Mouse (Mus musculus) adipocyte (in vitro differentiated cells): Measurements from ENCODE around the gene Olfr1031.
"Not testable (repeated sequence)": the region's sequence is repeated elsewhere in the genome, so short reads cannot be mapped to it uniquely, and the experiment has no call there.

Source experiments
- DNase-seq: peaks from one replicate; pipeline ENCODE4 v3.0.0-alpha.2; 2016; ENCODE audit warnings: low spot score

The Olfr1031 gene

GRCm38 (mm10) chr2:85990004-85990403 lies at the start of gene Olfr1031:
TSS of gene Olfr1031 (plus strand) at chr2:85990304.
- no peak for DNase-seq

GRCm38 (mm10) chr2:85950137-85950536 lies 40.0 kb upstream of the Olfr1031 start, which contains the start of gene Olfr1028:
TSS of gene Olfr1028 (plus strand) at chr2:85950437.
- DNase-seq: no peak

- no peak for DNase-seq
Measured at GRCm38 (mm10) chr2:85973595-85973994, 16.5 kb upstream of the Olfr1031 start, which contains the start of gene Olfr1029. TSS of gene Olfr1029 (plus strand) at chr2:85973895.

DNA sequence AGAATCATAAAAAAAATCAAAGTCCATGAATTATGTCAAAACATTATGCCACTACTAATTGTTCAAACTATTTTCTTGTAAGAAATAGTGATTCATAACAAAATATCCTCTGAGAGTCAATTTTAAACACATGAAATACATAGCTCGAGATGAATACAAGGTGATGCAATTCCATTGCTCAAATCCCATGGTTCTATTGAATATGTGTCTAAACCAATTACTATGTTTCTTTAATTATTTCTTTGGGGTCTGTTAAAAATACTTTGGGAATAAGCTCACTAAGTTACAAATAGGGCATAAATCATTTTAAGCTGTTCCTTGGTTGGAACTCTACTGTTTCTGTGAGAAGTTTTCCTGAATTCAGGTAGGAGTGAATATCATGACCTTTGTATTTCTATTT lies 11.1 kb upstream of the Olfr1031 start, which contains the start of gene Olfr1030:
Gene Olfr1030, plus strand, starts transcription at position 301 of the 400 bp plus-strand sequence.
- DNase-seq: no peak

- DNase-seq: no peak
Measured at GRCm38 (mm10) chr2:86005240-86005639, 15.1 kb downstream of the Olfr1031 start, which contains the start of gene Olfr1032. TSS of gene Olfr1032 (plus strand) at chr2:86005540.

- not testable (repeated sequence) for DNase-seq
Measured at GRCm38 (mm10) chr2:86020406-86020805, 30.3 kb downstream of the Olfr1031 start, which contains the start of gene Olfr1033. TSS of gene Olfr1033 (plus strand) at chr2:86020633.

DNA sequence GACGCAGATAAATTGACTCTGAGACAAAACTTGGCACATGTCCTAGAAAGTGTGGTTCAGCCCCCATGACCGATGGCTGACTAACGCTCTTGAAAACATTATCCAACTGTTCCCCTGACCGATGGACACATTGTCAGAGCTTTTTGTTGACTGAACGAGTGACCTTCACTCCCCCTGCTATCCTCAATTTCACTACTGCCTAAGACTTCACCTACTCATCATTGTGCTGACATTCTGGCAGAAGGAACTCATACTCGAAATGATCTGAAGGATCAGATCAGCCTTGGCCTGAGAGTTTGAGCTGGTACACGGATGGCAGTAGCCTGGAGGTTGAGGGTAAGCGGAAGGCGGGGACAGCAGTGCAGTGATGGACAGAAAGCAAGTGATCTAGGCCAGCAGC lies 31.4 kb downstream of the Olfr1031 start:
- DNase-seq: not testable (repeated sequence)
